Mouse (Mus musculus) cerebellum, adult 9-10 months (tissue): ENCODE measurements around the gene Rbm10.

ENCODE experiments used
- DNase-seq: peaks from one replicate; pipeline ENCODE4 v3.0.0; 2022

The Rbm10 gene

GRCm38 (mm10) chrX:20617176-20617902 lies at the start of gene Rbm10, which contains the start of gene Ndufb11:
Gene Rbm10, plus strand, starts transcription at chrX:20617503.
Gene Ndufb11, minus strand, starts transcription at chrX:20617619.
- DNase-seq = peak; percentile 87

GRCm38 (mm10) chrX:20571024-20571423 lies 46.3 kb upstream of the Rbm10 start:
- no peak for DNase-seq

GRCm38 (mm10) chrX:20572683-20573082 lies 44.6 kb upstream of the Rbm10 start:
- DNase-seq = no peak

- DNase-seq = no peak
These were observed 43.4 kb upstream of the Rbm10 start for GRCm38 (mm10) chrX:20573927-20574326.

GRCm38 (mm10) chrX:20587968-20588367 lies 29.3 kb upstream of the Rbm10 start:
- no peak for DNase-seq

GRCm38 (mm10) chrX:20608500-20608899 lies 8.8 kb upstream of the Rbm10 start:
- DNase-seq = no peak

GRCm38 (mm10) chrX:20616861-20617175 lies 485 bp upstream of the Rbm10 start:
- peak; percentile 76 for DNase-seq

GRCm38 (mm10) chrX:20617903-20618399 lies 648 bp downstream of the Rbm10 start:
- DNase-seq = peak; percentile 72

- DNase-seq = no peak
These were observed 20.8 kb downstream of the Rbm10 start for GRCm38 (mm10) chrX:20638141-20638540.

- no peak for DNase-seq
These were observed 27.5 kb downstream of the Rbm10 start for GRCm38 (mm10) chrX:20644780-20645179.

- peak; percentile 18 for DNase-seq
These were observed 40.3 kb downstream of the Rbm10 start for GRCm38 (mm10) chrX:20657593-20657992.

- DNase-seq = peak; percentile 78
These were observed 40.8 kb downstream of the Rbm10 start, which contains the start of gene Uba1 for GRCm38 (mm10) chrX:20658026-20658652. Gene Uba1, plus strand, starts transcription at chrX:20658326.

GRCm38 (mm10) chrX:20658891-20659406 lies 41.6 kb downstream of the Rbm10 start:
- DNase-seq = peak; percentile 21

GRCm38 (mm10) chrX:20662317-20662715 lies 45.0 kb downstream of the Rbm10 start:
- DNase-seq = no peak

- DNase-seq = peak; percentile 93
These were observed 45.6 kb downstream of the Rbm10 start for GRCm38 (mm10) chrX:20662716-20663443.

- DNase-seq = peak; percentile 54
These were observed 46.1 kb downstream of the Rbm10 start for GRCm38 (mm10) chrX:20663444-20663790.

GRCm38 (mm10) chrX:20687519-20688067 lies 70.3 kb downstream of the Rbm10 start, which contains the start of gene Cdk16:
Gene Cdk16, plus strand, starts transcription at chrX:20687954.
- DNase-seq = peak; percentile 94

GRCm38 (mm10) chrX:20688068-20688547 lies 70.8 kb downstream of the Rbm10 start:
- DNase-seq = peak; percentile 91

- DNase-seq = peak; percentile 81
These were observed 71.3 kb downstream of the Rbm10 start for GRCm38 (mm10) chrX:20688615-20689014.

- peak; percentile 75 for DNase-seq
These were observed 74.3 kb downstream of the Rbm10 start for GRCm38 (mm10) chrX:20691566-20691965.

GRCm38 (mm10) chrX:20692616-20693015 lies 75.3 kb downstream of the Rbm10 start:
- DNase-seq = no peak

- no peak for DNase-seq
These were observed 78.5 kb downstream of the Rbm10 start for GRCm38 (mm10) chrX:20695842-20696241.
